Mouse (Mus musculus) cerebellum, postnatal 4 days (tissue): ENCODE measurements at regions not wholly inside any gene's neighbourhood (a gene's known extent, or its start where the extent isn't known, plus 50 kb on each side); places are given as distances from the start of the nearest gene placed in this dataset.

ENCODE experiments used
- DNase-seq, 2 experiments: peaks; one replicate each; pipeline ENCODE4 v3.0.0; 2022; ENCODE audit warnings: low spot score in 2 of 2, mixed read lengths in 1 of 2

DNA sequence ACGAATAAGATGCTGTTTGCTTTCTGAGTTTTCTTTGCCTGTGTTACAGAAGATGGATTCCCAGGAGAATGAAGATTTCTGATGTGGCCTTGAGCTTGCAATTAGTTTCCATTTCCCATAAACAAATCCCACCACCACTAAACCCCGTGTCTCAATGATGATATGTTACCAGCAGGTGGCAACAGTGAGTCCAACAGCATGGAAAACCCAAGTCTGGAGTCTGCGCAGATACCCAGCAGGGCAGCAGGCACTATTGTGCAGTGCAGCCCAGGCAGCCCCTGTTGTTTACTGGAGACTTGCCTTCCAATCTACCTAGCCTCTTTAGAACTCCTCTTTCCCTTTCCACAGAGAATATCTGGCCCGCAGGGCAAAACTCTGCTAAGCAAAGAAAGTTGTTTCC is 62.7 kb downstream of the Bmp2 start:
- DNase-seq = peak in 1 of 2 experiments; percentile 11

DNA sequence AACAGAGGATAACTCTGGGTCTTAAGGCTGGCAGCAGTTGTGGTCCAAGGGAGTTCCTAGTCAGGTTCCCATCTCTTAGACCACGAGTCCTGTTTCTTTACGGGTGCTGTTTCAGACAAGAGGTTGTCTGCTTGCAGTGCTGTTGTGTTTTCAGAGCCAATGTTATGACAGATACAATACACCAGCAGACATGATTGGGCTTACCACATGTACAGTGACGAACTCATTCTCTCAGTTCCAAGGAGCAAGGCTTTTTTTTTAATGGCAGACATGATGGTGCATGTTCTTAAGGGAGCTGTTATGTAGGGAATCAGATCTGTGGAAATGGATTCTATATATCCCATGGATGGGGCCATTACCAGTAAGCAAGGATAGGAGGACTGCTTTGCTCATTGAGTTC is 63.3 kb downstream of the Bmp2 start:
- no peak for DNase-seq

DNA sequence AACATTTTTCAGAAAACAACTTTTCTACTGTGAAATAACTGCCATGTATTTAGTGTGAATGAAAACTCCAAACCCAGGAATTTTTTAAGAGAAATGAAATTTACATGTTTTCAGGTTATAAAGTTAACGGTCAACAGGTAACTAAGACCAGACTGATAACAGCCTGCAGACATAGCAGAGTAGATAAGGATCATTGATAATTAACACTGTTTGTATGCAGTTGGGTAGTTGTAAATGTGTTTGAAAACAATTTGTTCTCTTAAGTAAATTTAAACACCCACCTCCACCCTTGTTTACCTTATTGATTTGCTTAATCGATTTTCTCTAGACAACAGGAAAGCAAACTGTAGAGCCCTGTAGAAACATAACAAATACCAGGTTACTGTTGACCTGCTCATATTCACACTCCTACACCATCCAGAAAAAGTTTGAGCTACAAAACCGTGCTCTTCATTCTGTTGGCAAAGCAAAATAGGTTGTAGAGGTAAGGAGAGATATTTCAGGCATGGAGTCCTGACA is 65.4 kb downstream of the Bmp2 start:
- no peak for DNase-seq

DNA sequence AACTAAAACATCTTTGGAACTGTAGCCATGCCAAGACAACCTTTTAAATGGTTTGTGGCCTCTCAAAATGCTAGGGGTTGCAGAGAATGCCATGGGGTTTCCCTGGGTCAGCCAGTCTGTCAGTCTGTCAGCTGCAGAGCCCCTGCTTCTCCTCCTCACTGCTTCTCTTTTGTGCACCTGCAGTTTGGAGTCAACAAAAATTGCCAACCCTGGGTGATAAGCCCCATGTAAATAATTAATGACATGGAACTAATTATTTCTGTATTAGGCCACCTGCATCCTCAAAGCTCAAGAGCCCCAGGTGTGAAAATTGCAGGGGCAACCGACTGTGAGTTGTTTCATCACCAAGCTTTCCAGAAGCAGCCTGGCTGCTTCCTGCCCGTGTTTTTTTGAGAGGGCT is 70.6 kb downstream of the Bmp2 start:
- no peak for DNase-seq

DNA sequence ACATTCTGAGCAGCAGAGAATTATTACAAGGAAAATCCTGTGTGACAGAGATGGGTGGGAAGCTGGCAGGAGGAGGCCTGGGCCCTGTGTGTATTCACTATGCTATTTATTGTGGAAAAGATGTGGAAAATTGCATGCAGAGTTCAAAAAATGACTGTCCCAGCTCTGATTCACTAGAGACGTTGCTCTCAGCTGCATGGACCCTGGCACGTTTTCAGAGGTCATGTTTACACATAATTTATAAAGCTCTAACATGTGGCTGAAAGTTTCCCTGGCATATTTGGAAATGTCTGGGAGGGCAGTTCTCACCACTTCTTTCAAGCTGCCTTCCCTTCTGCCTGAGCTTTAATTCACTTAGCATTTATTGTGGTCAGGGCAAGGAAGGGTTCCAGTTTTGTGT is 73.6 kb downstream of the Bmp2 start:
- no peak for DNase-seq

DNA sequence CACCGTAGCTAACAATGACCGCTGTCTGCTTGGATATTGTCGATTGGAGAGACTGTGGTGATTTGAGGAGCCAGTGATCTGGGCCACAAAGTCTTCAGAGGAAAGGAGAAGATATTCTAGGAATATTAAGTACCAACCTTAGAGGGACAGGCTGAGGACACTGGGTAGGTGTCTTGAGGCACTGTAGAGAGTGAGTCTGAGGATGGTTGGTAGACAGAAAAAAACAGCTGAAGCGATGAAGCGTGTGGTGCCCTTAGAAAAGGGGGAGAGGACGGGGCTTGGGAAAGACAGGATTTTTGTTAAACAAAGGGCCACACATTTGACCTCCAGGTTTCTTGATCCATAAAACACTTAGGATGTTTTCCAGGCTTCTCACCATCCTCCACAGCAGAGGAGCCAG is 76.9 kb downstream of the Bmp2 start:
- no peak for DNase-seq

DNA sequence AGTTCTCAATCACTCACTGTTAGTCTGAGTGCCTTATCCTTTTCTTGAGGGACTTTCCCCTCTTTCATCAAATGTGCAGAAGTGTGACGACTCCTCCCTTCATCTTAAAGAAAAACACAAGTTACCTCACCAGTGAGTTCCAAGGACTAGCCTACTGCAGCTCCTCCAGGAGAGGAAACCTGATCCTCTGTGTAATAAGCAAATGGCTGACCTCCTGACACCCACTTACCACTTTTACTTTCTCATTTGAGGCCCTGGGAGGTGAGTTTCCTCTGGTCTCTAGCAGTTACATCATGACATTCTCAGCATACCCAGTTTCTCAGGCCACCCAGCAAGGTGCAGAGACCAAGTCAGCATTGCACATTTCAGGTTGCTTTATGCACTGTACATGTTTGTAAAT is 83.5 kb downstream of the Bmp2 start:
- DNase-seq = no peak

DNA sequence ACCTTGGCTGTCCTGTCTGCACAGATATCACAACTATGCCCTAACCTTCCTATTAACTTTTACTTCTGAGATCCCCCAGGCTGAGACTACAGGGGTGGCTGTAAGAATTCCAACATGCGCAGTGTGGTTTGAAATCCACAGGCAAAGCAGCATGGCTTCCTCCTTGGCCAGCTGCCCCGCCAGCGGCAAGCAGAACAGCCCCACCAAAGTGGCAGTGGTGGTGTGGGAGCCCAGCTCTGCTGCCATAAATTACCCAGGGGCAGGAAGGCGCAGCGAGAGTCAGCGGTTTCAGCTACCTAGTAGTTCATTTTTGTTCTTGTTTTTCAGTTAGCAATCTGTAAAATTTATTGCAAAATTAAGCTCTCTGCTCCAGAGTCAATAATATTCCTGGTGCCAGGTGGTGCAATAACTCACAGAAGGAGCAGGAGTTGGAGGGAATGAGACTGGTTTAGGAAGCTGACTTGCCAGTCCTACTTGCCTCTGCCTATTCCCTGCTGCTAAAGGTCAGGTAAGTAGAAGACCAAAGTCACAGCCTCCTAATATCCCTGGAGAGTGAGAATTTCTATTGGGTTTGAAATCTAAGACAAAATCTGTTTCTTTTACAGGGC is 98.0 kb downstream of the Bmp2 start:
- DNase-seq = no peak

DNA sequence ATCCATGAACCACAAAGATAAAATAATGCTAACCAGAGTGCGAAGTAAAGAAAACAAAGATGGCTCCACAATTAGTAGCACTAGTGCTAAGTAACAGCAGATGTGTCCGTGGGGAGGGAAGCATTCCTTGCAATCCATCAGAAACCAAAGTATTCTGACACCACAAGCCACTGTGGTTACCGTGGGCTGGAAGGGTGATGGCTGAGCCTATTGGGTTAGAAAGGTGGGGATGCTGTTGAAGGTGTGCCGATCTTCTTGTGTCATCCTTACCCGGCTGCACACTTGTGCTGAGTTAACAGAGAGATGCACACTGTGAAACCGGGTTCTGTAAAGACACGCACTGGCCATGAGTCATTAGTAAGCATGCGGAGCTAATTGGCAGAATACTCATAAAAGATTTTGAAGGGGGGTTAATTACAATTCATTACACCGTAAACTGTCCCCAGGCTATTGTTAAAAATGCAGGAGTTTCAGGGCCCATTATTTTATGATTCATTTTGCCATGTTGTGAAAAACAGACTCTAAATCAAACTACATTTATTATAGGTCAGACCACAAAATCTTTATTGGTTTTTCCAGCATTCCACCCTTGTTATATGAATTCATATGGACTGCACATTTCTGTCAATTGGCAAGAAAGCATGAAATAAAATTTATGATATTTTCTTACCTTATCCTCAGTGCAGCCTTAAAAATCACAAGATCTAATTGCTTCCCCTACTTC is 114.5 kb downstream of the Bmp2 start:
- no peak for DNase-seq

DNA sequence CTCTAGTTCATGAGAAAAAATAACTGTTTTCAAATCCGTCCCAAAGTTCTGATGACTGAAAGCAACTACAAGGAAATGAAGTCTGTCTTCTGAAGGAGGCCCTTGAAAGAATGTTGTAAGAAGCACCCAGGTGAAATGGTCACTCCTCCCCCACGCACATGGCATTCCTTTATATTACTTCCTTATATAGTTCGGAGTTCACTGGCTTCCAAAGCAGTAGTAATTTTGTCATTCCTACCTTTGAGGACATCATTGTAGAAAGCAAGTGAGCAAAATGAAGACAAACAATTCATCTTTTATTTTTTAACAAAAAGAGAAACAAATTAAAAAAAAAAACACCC is 115.1 kb downstream of the Bmp2 start:
- DNase-seq = no peak

DNA sequence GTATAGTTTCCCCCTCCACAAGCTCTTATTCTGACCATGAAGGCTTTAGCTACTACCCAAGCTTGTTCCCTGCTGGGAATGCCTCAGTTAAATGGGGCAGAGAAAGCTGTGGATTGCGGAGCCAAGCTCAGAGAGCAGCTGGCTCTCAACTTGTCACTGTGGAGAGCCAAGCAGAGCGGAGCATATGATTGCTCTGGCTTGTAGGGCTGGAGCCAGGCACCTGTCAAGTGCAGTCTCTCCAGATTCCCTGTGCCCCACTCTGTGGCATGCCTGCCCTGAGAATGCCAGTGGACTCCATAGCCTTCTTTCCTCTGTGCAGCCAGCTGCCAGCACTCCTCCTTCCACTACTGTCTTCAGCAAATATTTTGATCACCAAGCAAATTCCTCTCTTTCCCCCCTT is 117.9 kb downstream of the Bmp2 start:
- peak in 1 of 2 experiments; percentile 56 for DNase-seq

DNA sequence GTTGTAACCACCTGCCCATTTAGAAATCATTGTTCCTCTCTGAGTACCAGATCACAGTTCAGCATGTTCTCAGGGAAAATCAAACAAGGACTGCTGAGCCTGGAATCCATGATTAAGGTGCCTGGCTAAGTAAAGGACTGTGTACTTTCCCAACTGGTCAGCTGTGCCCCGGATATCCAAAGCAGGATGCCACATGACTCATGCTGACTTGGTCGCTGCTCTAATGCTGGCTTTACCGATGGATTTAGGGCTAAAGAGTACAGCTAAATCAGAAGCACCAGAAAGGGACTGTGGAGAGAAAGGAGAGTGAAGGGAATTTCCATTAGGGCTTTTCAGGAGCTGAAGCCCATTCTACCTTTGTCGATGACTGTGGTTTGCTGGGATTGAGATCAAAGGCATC is 119.6 kb downstream of the Bmp2 start:
- DNase-seq = no peak

DNA sequence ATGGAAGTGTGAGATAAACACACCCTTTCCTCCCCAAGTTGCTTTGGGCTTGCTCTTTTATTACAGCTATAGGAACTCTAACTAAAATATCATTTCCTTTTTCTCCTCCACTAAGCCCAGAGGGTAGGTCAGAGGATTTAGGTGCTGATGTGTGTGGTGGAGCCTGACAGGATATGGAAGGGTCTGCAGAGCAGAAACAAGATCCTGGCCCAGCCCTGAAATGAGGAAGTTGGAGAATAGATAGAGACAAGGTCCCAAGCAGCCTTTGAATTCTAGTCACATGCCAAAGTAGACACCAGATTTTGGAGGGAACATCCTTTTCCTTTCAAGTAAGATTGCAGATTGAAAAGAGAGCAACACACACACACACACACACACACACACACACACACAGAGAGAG is 132.4 kb downstream of the Bmp2 start:
- DNase-seq = no peak

DNA sequence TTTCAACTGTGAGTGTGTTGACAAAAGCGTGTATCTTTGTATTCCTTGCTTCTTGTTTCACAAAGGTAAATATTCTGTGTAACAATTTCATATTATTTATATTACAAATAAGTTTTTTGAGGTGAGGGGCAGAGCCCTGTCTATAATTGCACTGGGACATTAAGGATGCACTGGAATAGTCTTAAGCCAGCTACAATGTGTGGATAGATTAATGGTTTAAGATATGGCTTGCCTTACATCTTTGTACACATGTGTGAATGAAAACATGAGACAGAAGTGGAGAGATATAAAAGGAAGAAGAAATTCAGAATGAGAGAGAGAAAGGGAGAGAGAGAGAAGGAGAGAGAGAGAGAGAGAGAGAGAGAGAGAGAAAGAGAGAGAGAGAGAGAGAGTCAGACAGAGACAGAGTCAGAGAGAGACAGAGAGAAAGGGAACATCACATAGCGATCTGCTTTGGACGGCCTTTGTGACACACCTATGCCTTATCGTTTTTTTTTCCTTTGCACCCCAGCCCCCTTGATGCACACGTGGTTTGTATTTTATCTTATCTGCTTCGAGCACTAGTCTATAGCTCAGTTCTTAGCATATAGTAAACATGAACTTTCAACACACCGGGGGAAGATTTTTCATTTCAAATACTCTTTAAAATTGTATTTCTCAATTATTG is 136.3 kb downstream of the Bmp2 start:
- DNase-seq = no peak

DNA sequence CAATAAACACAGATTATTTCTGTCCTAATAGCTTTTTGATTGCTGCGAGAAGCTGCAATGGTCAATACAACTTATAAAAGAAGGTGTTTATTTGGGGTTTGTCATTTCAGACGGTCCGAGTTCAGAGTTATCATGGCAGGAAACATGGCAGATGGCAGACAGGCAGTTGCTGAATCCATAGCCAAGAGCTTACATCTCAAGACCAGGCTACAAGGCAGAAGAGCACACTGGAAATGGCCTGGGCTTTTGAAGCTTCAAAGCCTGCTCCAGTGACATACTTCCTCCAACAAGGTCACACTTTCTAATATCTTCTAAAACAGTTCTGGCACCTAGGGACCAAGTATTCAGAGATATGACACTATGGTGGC is 136.8 kb downstream of the Bmp2 start:
- no peak for DNase-seq

DNA sequence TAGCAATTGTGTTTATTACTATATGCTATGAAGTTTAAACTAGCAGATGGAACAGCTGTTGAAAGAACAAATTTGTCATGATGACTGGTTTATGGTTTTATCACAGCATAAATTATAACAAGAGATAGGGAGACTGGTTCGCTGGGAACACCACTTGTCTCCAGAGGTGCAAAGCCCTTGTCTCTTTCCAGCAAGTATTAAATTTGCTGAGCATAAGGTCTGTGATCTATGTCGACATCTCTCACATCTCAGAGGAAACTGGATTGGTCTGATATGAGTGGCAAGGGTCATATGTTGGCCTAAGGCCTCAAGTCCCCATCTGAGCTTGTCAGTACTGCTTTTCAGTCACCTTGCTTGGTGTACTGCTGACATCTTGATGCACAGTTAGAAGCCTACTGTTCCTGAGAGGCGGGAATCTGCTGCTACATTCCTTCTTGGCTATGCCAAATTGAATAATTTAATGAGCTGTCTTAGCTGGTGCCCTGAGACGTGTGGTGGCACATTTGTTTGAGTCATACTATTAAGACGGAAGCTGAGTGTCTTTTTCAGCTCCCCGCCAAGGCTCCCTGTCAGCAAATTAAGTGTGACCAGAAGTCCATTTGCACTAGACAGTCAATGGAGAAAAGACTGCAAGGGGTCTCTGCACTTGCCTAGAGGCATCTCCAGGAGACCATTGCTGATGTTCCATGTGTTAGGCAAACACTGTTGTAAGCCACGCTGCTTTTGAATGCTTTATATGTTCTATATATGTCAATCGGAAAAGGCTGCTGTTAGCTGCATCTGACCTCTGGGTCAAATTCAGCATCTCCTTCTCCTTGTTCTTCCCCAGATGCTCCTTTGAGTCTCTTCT is 157.0 kb downstream of the Bmp2 start:
- peak in 1 of 2 experiments; percentile 2 for DNase-seq

DNA sequence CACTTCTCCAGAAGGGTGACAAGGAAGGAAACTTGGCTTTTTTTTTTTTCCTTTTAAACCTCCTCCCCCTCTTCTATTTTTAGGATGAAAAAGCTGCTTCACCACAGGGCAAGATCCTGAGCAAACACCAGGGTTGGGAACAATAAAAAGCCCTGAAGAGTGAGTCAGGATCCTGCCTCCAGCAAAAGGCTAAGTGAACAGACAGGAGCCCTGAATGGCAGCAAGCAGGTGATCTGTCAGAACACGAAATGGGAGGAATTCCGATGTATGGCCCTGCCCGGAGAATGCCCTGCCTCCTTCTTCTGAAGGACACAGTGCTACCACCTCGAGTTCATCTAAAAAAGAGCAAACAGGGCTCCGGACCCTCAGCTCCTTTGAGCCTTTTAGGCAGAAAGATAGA is 164.3 kb downstream of the Bmp2 start:
- DNase-seq = no peak

DNA sequence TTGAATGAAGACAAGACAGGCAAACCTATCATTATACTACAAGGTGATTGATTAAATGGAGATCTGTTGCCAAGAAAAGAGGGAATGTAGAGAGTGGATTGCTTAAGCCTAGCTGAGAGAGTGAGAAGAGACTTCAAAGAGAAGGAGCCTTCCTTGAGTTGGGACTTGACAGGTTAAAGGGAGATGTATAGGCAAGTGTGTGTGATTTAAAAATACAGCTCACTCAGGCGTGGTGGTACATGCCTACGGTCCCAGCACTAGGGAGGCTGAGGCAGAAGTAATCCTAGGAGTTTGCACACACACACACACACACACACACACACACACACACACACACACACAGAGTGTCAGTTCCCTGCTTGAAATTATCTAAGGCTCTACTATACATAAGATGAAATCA is 165.1 kb downstream of the Bmp2 start:
- DNase-seq = no peak

DNA sequence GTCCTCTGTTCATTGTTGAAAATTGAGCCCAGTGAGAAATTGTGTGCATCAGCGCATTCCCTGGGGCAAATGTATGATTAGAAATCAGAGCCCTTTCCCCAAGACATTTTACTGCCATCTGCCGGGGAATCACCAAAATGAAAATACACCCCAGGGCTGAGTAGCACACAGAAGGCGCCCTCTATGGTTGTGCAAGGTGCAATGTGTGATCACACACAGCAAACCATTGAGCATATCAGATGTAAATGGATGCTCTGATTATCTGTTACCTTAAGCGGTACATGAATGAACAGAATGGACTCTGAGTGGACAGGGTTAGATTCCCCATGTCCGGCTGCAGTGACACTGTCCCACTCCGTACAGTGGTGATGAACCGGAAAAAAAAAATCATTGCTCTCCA is 172.4 kb downstream of the Bmp2 start:
- no peak for DNase-seq

DNA sequence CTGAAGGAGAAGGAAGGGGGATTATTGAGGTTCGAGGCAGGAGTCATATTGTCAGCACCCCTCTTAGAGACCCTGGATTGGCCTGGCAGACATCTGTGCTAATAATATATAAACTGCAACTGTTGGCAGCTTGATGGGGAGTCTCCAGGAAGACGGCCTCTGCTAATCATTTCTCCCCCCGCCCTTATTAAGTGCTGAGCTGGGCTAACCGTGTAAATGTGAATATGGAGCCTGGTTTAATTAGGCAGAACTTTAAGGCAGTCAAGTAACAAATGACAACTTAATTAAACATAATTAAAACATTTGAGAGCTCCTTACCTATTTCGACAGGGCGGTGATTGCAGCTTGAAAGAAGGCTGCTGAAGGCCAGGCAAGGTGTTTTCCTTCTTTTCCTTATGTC is 172.8 kb downstream of the Bmp2 start:
- no peak for DNase-seq

DNA sequence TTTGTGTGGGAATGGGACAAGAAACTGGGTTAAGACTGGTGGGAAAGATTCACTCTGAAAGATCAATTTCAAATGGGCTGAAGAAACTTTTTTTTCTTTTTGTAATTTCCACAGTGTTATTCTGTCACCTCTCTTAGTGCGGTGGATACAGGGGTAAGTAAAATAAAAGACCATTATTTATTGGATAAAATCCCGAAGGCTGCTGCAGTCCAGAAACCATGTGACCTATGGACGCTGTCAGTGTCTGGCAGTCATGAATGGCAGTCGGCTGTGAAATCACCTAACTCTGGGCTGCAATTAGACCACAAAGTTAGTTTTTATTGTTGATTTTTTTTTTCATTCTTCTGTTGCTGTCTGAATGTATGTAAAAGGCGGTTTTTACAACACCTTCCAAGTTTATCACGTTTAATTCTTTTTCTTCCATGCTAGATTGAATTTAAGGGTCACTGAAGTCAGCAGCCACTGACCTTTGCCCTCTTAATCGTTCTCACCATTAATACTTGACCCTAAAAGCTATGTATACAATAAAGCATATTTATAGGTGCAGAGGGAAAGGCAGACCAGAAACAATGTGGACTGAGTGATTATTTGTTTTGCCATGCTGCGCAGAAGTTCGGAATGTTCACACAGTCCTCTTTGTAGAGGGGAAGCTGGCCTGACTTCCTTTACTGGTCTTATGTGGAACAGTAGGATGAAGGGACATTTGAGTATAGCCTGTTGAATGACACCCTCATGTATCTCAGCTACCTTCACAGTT is 182.7 kb downstream of the Bmp2 start:
- DNase-seq = no peak
